Mouse (Mus musculus) megakaryocyte, embryonic 14.5 days (primary cell): ENCODE results near the gene Snap91. TPM values are rescaled to one million over a fixed set of nuclear protein-coding genes. Genes with fewer than 3 reads are reported as not detected.

Source experiments
- H3K27me3 ChIP-seq: replicated peaks from 2 replicates; pipeline ENCODE3; 2012; ENCODE audit warnings: inconsistent platforms
- H3K36me3 ChIP-seq: replicated peaks from 2 replicates; pipeline ENCODE3; 2012; ENCODE audit warnings: low read length, inconsistent platforms, mixed read lengths
- H3K4me1 ChIP-seq: 2 replicates; pipeline ENCODE4 v1.6.1; 2012; ENCODE audit warnings: inconsistent platforms
- H3K4me3 ChIP-seq: replicated peaks from 2 replicates; pipeline ENCODE3; 2012; ENCODE audit warnings: moderate library complexity, mild to moderate bottlenecking, inconsistent platforms
- H3K9me3 ChIP-seq: 2 replicates; pipeline ENCODE4 v1.6.1; 2012; ENCODE audit warnings: inconsistent platforms
- FLI1 ChIP-seq: IDR thresholded peaks from 2 replicates; pipeline ENCODE4 v1.6.1; 2012; ENCODE audit warnings: low read length, inconsistent platforms, mixed read lengths
- GATA1 ChIP-seq: IDR thresholded peaks from 3 replicates; pipeline ENCODE4 v1.6.1; 2012; ENCODE audit warnings: mixed read lengths, low read length, inconsistent platforms, borderline replicate concordance
- polyA plus RNA-seq: library from polyadenylated mRNA; stranded (reverse); fragments of >175 nt; gene quantifications from 2 replicates; pipeline ENCODE4 v1.2.3, GENCODE M21; 2012; ENCODE audit warnings: low replicate concordance; ENCODE audit not compliant: insufficient read depth

Snap91 gene
- polyA plus RNA-seq, 1 experiment, result not detected

DNA sequence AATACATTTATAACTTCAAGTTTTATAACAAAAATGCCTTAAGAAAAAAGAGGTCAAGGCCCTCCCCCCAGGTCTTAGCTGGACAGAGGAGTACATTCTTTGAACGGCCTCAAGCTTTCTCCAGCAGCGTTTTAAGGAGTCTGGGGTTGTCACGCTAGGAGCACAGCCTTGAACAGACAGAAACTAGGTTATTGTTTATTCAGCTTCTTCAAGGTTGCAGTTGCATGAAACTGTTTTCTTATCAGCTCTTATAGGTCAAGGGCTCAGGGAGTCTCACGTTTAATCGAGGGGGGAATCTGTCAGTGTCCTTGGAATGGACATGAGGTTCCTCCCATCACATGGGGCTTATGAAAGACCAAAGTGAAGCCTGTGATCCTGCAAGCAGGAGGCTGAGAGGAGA is 163.3 kb downstream of the Snap91 start:
- peaks cover 4% of the 10 kb centered on the region; the same call in 1 of the 2 replicates for H3K4me1 ChIP-seq
- H3K36me3 ChIP-seq, result no peaks in the 10 kb centered on the region
- no peak overlapping the region for H3K4me3 ChIP-seq
- no peak for TF ChIP-seq FLI1
- no peak for TF ChIP-seq GATA1
- no peaks in the 10 kb centered on the region for H3K27me3 ChIP-seq
- H3K9me3 ChIP-seq, result no peaks in the 10 kb centered on the region

DNA sequence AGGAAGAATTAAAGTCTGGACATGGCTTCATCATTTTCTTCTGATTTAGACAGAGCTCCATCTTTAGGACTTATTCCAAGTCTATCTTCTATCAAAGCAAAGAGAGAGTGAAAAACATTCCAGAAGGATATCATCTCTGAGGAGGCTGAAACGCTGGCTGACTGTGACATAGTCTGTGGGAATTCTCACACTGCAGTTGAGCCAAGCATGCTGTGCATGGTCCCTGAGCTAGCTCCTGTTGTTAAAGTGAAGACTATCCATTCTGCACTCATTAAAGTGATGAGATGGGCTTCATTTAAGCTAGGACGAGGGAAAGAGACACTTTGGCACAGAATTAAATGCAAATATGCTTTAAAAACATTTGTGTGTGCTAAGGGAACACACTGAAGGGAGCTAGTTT is 163.9 kb downstream of the Snap91 start:
- no peak for TF ChIP-seq GATA1
- TF ChIP-seq FLI1, result no peak
- Histone ChIP-seq H3K36me3 (no peaks in the 10 kb centered on the region), H3K9me3 (no peaks in the 10 kb centered on the region), H3K27me3 (no peaks in the 10 kb centered on the region), H3K4me3 (no peak overlapping the region), H3K4me1 (peaks cover 4% of the 10 kb centered on the region; the same call in 1 of the 2 replicates)

Other genes starting within 250 kb of the Snap91 start
- 5.1 and 6.7 TPM in 2 replicates for gene Me1, start 184.7 kb downstream of the Snap91 start, polyA plus RNA-seq
- gene Prss35, start 137.0 kb downstream of the Snap91 start, polyA plus RNA-seq, result not detected in 2 replicates
- gene Ripply2, start 134.9 kb upstream of the Snap91 start, polyA plus RNA-seq, result 0.84 TPM in 1 of 2 replicates, not detected in the other
- gene Cyb5r4, start 141.4 kb upstream of the Snap91 start, polyA plus RNA-seq, result 3.1 and 8.3 TPM in 2 replicates